Mouse (Mus musculus) large intestine, adult 2 months (tissue): ENCODE measurements around the gene Stk11. TPM values are rescaled to one million over a fixed set of nuclear protein-coding genes. Genes with fewer than 3 reads are reported as not detected.

Experiments used
- DNase-seq: peaks from one replicate; pipeline ENCODE4 v3.0.0-alpha.2; 2012; ENCODE audit warnings: low read depth, low spot score
- WGBS: fragments of 180-500 bp; shearing (Covaris S2); methylation state at CpG from one replicate; pipeline ENCODE4 v1.1.7; 2018; 5-methylcytosine and 5-hydroxymethylcytosine counted together
- polyA plus RNA-seq: library from polyadenylated mRNA; depleted of rRNA; stranded (reverse); fragments of >200 nt; gene quantifications from 2 replicates; pipeline ENCODE4 v1.2.3, GENCODE M21; 2012

The Stk11 gene
- polyA plus RNA-seq, 1 experiment = 112 TPM

DNA sequence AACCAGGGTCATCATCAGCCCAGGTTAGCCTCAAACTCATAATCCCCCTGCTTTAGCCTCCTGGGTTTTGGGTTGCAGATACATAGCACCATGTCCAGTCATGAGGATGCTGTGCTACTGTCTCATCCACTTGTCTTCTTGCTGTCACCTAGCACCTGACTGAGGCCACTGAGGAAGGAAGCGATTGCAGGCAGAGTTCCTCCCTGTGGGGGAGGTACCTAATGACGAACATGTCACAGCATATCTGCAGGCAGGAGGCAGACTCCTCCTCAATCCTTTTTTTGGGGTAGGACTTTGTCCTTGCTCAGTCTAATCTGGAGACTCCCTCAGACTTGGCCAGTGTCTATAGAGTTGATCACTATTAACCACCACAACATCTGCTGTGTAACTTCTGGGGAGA lies 6.0 kb downstream of the Stk11 start:
- DNase-seq = no peak
- 76% methylated on average over 2 of the region's 2 CpGs for WGBS

DNA sequence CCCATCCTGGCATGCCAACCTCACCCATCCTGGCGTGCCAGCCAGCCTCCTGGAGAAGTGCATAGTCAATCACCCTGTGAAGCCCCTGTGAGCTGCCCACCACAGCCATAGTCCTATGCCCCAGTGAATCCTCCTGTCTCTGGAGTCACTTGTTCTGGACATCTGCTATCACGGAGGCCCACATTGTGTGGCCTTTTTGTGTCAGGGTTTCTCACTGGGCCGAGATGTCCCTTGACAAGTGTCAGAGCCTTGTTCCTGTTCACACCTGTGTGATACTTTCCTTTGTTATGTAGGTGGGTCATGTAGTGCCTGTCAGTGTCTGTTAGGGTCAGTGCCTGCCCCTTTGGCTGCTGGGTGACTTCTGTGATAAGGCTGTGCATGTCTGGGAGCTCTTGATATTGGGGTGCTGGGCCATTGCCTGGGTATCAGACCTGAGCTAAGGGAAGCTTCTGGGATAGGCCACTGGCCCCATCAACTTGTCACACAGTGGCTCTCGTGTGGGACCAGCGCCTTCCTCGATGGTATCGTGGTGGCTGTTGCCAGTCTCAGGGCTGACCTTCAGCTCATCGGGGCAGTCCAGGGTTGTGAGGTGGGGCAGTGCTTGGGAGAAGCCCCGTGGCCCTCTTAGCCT lies 8.4 kb downstream of the Stk11 start:
- 87% methylated on average over 9 of the region's 9 CpGs for WGBS
- DNase-seq = no peak

- DNase-seq = no peak
- 95% methylated on average over 8 of the region's 8 CpGs for WGBS
Observed at GRCm38 (mm10) chr10:80127920-80128319, 12.3 kb downstream of the Stk11 start.

- DNase-seq = no peak
- WGBS = 34% methylated on average over 9 of the region's 9 CpGs
Observed at GRCm38 (mm10) chr10:80129846-80130245, 14.2 kb downstream of the Stk11 start.

- no peak for DNase-seq
Observed at GRCm38 (mm10) chr10:80130403-80131031, 14.9 kb downstream of the Stk11 start.

GRCm38 (mm10) chr10:80131316-80131951 lies 15.8 kb downstream of the Stk11 start:
- no peak for DNase-seq
- WGBS = 73% methylated on average over 55 of the region's 55 CpGs

More at GRCm38 (mm10) chr10:80130403-80131031, 14.9 kb downstream of the Stk11 start:
- WGBS = 34% methylated on average over 18 of the region's 18 CpGs

DNA sequence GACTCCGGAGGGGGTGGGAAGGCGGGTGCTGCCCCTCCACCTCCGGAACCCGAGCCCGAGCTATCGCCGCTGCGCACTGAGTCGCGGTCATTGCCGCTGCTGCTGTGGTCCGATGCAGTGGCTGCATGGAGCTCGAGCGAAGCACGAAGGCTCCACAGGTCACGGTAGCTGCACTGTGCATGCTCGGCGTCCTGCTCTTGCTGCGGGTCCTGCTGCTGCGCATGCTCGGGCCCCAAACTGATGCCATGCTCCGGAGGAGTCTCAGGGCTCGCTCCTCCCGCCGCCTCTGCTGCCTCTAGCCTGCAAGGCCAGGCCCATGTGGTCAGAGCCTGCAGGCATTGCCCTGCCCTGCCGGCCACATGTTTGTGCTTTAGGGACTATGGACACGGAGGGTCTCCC lies 16.3 kb downstream of the Stk11 start:
- WGBS = 87% methylated on average over 27 of the region's 27 CpGs
- no peak for DNase-seq

GRCm38 (mm10) chr10:80133226-80133849 lies 17.7 kb downstream of the Stk11 start:
- 60% methylated on average over 8 of the region's 8 CpGs for WGBS
- DNase-seq = no peak

GRCm38 (mm10) chr10:80134421-80134820 lies 18.8 kb downstream of the Stk11 start:
- DNase-seq = no peak
- 83% methylated on average over 9 of the region's 9 CpGs for WGBS

DNA sequence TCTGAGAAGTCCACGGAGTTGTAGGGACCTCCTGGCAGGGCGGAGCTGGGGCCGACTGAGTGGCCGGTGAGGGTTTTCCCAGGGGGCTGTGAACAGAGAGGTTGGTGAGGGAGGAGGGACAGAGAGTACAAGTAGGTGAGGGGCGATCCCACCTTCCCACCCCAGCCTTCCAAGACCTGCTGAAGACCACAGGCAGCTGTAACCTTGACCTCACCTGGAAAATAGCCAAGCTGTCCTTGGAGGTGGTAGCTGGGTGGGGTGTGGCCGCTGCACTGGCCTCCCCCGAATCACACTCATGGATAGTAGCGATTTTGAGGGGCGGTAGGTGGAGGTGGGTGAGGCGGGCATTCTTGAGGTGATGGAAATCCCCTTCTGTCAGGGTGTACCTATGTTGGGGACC lies 19.6 kb downstream of the Stk11 start:
- 82% methylated on average over 10 of the region's 10 CpGs for WGBS
- DNase-seq = no peak

GRCm38 (mm10) chr10:80135641-80136040 lies 20.0 kb downstream of the Stk11 start:
- WGBS = 97% methylated on average over 1 of the region's 1 CpGs
- DNase-seq = no peak

GRCm38 (mm10) chr10:80136179-80136951 lies 20.8 kb downstream of the Stk11 start:
- WGBS = 34% methylated on average over 49 of the region's 49 CpGs

DNA sequence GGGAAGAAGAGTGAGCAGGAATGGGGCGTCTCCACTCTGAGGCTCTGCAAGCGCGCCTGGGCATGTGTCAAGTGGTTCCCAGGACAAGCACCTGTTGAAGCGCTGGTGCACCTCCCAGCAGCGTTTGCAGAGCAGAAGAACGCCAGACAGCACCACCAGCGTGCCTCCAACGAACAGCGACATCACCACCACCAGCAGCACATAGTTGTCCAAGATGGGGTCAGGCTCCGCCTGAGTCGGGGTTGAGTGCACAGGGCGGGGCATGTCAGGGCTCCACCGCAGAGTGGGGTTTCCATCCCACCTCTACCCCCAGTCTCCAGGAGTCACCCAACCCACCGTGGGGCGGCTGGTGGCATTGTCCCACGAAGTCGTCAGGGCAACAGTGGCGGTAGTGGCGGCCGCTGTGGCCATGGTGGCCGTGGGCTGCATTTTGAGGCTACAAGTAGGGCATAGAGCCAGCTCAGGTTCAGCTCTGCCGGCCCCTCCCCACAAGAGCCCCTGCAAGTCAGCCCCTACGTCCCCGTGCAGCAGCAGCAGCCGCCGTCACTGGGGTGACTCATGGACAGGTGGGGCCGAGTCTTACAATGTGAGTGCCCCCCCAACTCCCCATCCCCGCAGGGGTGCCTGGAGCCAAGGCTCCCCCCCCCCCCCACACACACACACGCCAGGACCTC lies 21.5 kb downstream of the Stk11 start:
- 12% methylated on average over 29 of the region's 29 CpGs for WGBS
- DNase-seq = no peak

More at GRCm38 (mm10) chr10:80136179-80136951, 20.8 kb downstream of the Stk11 start:
- DNase-seq = no peak

DNA sequence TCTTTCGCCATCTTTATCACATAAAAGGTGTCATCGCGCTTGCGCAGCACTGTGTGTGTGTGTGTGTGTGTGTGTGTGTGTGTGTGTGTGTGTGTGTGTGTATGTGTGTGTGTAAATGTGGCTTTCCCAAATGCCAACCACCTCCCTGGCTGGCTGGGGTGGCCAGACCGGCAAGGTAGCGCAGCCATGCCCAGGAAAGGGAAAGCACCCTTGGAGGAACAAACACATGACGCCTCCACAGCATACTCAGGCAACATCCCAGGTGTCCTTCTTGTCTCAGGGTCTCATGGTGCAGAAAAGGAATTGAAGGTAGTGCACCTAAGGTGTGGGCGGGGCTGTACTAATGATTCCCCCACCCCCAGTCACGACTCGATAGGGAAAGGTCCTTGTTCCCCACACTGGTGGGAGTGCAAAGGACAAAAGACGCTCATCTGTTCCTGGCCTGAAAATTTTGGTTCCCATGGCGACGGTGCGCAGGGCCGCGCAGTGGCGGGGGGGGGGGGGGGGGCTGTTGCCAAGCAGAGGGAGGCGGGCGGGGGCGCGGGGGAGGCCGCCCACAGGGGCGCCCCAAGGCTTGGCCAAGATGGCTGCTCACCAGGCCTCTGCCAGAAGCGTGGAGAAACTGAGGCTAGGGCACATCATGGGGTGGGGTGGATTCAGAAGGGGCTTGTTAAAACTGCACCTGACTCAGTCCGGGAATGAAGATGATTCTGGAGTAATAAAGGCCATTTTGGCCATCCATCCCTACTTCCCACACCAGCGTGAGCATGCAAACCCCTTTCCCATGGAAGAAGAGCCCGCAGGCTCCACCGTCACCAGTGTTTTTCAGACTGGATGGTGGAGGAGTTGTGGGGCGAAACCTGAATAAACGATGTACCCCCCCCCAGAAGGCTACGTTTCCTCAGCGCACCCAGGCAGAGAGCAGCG lies 22.3 kb downstream of the Stk11 start:
- 13% methylated on average over 30 of the region's 33 CpGs for WGBS

DNA sequence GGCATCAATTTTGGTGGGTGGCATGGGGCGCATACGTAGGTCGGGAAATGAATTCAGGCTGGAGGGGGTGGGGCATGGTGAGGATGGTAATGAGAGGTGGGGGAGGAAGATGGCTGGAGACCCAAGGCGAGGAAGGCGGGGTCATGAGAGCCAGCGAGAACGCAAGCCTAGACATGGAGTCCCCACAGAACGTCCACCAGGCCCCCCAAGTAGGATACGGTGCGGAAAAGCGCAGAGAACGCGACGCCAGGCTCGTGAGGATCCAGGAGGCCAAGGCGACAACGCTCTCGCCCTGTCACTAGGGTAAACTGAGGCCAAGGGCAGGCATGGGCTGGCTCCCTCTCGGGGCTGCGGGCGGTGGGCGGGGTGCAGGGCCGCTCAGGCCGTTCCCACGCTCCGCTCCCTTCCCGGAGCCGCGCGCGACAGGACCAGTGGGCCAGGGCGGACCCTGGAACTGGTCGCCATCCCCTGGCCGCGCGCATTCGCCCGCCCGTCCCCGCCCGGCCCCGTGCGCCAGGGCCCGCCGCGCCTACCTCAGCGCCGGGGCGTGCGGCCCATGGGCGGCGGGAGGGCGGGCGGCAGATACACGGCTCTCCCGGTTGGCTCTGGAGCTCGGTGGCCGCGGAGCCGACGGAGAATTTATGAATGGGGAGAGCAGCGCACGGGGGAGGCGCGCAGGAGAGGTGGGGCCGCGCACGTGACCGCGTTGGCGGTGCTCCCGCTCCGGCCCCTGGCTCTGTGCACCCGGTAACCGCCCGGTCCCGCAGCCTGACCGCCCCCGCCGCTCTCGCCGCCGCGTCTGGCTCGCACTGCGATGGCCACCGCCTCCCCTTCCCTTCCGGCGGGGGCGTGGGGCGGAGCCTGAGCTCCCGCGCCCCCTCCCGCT lies 23.2 kb downstream of the Stk11 start, which contains the start of gene Atp5d:
Gene Atp5d, plus strand, starts transcription at position 80 of the 886 bp plus-strand sequence.
- WGBS = under 1% methylated on average over 94 of the region's 94 CpGs
- no peak for DNase-seq

More for the DNA sequence above, 22.3 kb downstream of the Stk11 start:
- no peak for DNase-seq

DNA sequence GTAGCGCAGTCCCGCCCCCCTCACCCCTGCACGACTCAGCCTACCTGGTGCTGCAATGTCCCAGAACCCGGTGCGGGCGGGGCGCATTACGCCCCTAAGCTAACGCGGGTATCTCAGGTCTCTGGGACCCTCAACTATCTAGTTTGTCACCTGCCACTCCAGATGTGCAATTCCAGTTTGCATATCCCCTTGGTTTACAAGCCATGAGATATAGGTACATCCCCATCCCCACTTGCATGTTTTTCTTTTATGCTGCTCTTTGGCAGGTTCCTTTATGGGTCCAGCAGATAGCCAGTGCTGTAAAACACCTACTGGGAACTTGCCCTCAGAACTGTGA lies 23.8 kb downstream of the Stk11 start:
- WGBS = 1% methylated on average over 10 of the region's 10 CpGs
- DNase-seq = no peak

DNA sequence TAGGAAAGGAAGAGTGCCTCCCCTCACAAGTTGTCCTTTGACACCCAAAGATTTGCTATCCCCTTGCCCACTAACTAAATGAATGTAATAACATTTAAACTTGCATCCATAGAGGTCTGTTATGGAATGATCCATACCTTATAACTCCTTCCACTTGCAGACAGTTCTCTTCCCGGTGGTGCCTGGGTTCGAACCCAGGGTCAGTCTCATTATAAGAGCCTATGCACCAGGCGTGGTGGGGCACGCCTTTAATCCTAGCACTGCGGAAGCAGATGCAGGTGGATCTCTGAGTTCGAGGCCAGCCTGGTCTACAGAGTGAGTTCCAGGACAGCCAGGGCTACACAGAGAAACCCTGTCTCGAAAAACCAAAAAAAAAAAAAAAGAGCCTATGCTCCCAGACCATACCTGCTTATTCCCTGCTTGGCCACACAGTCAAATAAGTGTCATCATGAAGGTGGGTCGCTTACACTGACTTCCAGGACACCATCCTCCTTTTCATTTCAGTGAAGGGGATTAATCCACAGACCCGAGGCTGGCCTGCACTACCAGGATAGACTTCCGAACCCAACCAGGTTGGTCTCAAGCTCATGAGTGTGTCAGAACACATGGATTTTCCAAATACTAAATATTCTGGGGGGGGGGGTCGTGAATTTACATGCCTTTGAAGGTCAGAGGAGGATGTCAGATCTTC lies 24.5 kb downstream of the Stk11 start:
- WGBS = 76% methylated on average over 11 of the region's 11 CpGs
- no peak for DNase-seq
